Mouse (Mus musculus) lung, adult 18-20 months (tissue): Measurements from ENCODE around the gene Kcnk6.
"Not testable (repeated sequence)": the region's sequence is repeated elsewhere in the genome, so short reads cannot be mapped to it uniquely, and the experiment has no call there.

Experiments
- DNase-seq, 2 experiments: peaks; one replicate each; pipeline ENCODE4 v3.0.0; 2022; ENCODE audit warnings: mixed read lengths in 2 of 2

Gene Kcnk6

GRCm38 (mm10) chr7:29246619-29247313 is 14.5 kb upstream of the Kcnk6 start:
- DNase-seq: no peak

DNA sequence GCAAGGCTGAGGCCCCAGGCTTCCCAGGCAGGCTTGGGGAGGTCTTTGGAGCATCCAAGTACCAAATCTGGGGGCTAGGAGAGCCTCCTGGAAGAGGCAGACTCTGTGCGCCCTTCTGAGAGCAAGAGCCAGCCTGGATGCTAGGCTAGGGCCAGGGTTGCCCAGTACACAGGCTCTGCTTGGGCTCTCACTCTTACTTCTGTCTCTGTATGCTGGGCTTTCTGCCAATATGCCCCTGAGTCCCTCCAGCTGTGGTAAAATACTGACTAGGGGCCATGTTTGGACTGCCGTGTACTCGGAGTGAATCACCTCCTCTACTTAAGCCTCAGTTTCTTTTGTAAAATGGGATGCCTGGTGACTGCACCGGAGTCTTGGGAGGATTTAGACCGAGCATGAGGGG is 13.7 kb upstream of the Kcnk6 start:
- DNase-seq: no peak

DNA sequence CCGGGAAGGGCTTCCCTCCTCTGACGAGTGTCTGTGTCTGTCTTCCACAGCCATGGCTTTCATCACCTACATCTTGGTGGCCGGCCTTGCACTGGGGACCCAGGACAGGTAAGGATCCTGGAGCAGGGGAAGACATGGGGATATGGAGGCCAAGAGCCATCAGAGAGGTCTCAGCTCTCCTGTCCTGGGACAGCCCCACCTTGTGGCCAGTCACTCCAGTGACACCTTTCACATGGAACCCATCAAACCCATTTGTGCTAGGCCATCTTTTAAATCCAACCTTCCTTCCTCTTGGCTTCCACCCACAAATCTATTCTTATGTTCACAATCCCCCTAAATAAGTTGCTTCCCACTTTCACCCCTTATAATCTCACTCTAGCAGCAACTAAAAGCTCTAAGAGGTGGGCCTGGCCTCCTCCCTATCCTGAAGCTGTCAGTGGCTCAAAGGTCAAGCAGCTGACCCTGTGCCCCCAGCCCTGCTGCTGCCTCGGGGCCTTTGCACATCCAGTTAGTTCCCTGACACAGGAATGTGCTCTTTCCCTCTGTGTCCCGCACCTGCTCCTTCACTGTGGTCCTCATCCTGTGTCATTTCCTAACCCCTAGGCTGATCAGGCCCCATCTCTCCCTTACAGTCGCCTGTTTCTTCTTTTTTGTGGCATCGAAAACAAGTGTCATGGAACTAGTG is 12.6 kb upstream of the Kcnk6 start:
- no peak for DNase-seq

DNA sequence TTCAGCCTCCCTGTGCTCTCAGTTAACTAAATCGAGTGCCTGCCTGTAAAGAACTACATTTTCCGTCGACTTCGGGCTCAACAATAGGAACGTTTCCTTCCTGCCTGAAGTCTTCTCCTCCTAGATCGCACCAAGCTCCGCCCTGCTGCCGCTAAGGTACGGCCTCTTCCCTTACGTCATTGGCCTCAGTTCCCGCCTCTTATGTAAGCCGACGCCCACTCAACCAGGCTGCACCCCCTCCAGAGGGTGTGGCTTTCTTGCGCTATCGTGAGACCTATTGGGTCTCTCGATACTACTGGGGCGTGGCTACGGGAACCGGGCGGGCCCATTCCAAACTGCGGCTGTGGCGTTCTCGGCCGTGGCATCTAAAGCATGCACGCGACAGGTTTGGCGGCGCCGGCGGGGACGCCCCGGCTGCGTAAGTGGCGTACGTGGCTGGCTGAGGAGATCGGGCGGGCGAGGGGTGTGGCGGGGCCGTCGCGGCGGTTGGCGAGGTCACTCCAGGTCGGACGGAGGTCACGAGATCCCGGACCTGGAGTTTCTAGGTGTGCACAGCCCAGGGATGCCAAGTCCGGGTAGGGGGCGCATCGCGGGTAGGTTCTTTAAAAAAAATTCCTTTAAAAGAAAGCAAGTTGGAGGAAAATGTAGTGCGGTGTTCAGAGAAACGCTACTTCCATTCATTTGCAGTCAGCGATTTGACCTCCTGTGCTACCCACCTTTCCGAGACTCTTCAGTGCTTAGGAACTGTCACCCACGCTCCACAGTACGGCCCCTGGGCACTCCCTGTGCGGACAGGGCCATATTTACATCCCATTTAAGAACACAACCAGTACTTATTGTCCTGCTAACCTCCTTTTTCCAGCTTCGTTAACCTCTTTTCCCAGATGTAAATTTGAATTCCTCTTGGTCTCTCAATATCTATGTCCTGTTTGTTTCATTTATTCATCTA is 6.0 kb upstream of the Kcnk6 start, which contains the start of gene Yif1b:
TSS of gene Yif1b (plus strand) at position 311 of the 949 bp plus-strand sequence.
- DNase-seq: peak; percentile 99

GRCm38 (mm10) chr7:29237596-29237995 is 5.3 kb upstream of the Kcnk6 start:
- DNase-seq: not testable (repeated sequence)

GRCm38 (mm10) chr7:29236593-29236992 is 4.3 kb upstream of the Kcnk6 start:
- DNase-seq: no peak

GRCm38 (mm10) chr7:29234661-29235060 is 2.3 kb upstream of the Kcnk6 start:
- DNase-seq: no peak

GRCm38 (mm10) chr7:29233745-29234144 is 1.4 kb upstream of the Kcnk6 start:
- peak in 1 of 2 experiments; percentile 65 for DNase-seq

DNA sequence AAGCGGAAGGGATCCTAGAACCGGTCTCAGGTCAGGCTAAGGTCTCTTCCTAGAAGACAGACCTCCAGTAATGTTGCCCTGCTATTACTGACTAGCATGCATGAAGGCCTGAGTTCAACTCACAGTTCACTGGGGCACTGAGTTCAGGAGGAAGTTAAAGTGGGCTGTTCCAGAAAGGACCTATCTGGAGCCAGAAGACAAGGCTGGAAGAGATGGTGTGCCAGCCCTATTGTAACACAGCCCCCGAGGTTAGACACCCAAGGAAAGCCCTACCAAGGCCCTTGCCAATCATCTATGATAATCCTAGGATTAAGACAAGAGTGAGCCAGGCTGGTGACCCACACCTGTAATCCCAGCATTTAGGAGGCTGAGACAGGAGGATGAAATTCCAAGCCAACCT is 798 bp downstream of the Kcnk6 start:
- DNase-seq: no peak

DNA sequence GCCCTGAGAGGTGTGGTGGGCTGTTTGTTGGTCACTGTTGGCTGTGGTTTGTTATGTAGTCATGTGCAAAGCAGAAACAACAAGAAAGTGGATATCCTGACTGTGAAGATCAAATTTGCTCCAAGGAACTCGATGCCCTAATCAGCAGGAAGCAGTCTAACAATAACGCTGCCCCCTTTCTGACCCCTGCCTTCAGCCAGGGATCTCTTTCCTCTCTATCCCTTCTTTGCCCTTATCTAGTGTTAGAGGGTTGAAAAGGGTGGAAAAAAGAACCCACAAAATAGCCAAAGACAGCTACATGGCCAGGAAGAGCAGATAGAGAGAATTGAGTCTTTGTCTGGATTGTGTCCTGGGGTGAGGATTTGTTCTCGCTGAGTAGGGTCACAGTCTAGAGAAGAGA is 1.8 kb downstream of the Kcnk6 start:
- no peak for DNase-seq

- DNase-seq: no peak
These were observed 4.1 kb downstream of the Kcnk6 start for GRCm38 (mm10) chr7:29228202-29228601.

DNA sequence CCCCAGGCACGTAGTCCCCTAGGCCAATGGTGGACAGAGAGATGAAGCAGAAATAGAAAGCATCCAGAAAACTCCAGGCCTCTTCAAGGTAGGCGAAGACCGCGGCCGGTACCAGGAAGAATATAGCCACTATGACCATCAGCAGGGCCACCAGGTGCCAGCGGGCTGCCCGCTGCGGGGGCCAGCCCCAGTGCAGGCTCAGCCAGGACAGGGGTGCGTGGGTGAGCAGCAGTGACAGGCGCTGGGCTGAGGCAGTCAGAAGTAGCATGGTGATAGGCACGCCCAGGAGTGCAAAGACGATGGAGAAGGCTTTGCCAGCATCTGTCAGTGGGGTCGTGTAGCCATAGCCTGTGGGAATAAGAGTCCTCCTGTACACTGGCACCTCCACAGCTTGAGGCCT is 6.8 kb downstream of the Kcnk6 start:
- DNase-seq: no peak

DNA sequence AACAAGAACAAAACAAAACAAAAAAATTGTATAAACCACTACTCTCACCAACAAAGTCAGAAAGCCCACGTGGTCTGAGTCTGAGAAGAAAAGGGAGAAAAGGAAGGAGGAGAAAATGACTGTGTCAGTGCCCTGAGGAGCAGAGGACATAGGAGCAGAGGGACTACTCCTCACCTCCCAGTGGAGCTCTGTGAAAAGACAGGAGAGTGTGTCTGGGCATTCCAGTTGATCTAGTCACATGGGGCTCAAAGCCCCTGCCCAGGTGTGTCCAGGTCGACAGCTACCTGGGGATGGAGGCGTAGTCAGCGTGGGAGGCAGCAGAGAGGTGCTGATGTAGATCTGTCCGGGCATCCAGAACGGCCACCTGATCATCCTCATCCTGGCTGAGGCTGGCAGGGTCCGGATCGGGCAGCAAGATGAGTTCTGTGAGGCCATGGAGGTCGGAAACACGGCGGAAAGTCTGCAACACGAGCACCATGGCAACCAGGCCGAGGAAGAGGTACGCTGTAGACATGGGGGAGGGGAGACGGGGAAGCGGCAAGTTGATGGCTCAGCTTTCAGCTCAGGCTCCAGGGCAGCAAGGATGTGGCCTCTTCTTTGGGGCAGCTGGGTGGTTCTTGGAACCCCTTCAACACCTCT is 7.4 kb downstream of the Kcnk6 start:
- no peak for DNase-seq

- no peak for DNase-seq
These were observed 17.5 kb downstream of the Kcnk6 start for GRCm38 (mm10) chr7:29214846-29215245.

DNA sequence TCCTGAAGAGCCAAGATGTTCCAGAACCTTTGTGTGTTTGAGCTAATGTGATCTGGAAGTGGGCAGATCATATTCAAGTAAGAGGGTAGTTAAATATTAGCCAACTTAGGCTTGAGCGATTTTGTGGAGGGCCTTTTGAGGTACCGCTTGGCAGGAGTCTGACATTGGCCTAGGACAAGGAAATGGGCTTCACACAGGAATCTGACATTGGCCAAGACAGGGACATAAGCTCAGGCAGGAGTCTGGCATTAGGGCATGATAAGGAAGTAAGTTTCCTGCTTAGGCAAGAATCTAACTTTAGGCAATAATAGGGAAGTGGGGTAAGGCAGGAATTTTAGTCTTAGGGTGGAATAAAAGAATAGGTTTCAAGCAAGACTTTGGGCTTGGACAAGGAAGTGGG is 18.1 kb downstream of the Kcnk6 start:
- no peak for DNase-seq

- peak; percentile 21 to 44 for DNase-seq
These were observed 18.6 kb downstream of the Kcnk6 start, which contains the start of gene Catsperg1 for GRCm38 (mm10) chr7:29213675-29214082. Gene Catsperg1 (minus strand): TSS chr7:29214035.

DNA sequence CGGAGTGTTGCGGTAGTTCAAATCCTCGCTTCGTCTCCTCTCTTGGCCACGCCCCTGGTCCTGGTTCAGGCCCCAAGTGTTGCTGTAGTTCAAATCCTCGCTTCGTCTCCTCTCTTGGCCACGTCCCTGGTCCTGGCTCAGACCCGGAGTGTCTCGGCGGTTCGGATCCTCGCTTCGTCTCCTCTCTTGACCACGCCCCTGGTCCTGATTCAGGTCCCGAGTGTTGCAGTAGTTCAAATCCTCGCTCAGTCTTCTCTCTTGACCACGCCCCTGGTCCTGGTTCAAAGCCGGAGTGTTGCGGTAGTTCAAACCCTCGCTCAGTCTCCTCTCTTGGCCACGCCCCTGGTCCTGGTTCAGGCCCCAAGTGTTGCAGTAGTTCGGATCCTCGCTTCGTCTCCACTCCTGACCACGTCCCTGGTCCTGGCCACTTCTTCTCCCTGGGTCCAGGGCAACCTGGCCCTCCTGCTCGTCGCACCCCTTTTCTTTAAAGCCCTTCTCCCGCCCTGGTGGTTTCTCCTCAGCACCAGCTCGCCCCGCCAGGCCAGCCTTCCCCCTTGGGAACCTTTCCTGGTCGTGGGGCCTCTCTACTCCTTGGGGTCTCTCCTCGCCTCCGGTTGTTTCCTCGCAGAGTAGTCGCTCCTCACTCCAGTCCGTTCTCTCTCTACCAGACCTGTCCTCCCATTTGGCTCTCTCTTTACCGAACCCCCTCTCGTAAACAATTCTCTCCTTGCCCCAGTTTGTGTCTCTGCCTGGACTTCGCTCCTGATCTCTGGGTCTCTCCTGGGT is 19.3 kb downstream of the Kcnk6 start:
- not testable (repeated sequence) for DNase-seq

DNA sequence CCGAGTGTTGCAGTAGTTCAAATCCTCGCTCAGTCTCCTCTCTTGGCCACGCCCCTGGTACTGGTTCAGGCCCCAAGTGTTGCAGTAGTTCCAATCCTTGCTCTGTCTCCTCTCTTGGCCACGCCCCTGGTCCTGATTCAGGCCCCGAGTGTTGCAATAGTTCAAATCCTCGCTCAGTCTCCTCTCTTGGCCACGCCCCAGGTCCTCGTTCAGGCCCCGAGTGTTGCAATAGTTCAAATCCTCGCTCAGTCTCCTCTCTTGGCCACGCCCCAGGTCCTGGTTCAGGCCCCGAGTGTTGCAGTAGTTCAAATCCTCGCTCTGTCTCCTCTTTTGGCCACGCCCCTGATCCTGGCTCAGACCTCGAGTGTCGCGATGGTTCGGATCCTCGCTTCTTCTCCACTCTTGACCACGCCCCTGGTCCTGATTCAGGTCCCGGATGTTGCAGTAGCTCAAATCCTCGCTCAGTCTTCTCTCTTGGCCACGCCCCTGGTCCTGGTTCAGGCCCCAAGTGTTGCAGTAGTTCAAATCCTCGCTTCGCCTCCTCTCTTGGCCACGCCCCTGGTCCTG is 20.0 kb downstream of the Kcnk6 start:
- DNase-seq: peak; percentile 15 to 34

DNA sequence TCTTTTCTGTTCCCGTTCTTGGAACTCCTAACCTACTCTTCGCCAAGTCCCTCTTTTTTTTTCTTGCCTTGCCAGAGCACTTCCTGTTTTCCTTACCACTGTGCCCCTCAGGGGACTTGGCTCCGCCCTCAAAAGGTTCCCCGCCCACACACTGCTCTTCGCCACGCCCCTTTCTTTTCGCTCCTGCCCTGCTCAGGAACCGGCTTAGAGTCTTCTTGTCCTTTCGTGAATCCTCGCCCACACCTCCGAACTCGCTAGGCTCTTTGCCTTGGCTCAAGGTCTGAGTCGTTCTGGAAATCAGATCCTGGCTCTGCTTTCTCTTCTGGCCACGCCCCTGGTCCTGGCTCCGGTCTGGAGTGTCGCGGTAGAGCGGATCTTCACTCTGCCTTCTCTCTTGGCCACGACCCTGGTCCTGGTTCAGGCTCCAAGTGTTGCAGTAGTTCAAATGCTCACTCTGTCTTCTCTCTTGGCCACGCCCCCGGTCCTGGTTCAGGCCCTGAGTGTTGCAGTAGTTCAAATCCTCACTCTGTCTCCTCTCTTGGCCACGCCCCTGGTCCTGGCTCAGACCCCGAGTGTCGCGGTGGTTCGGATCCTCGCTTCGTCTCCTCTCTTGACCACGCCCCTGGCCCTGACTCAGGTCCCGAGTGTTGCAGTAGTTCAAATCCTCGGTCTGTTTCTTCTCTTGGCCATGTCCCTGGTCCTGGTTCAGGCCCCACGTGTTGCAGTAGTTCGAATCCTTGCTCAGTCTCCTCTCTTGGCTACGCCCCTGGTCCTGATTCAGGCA is 20.7 kb downstream of the Kcnk6 start:
- peak; percentile 94 for DNase-seq

DNA sequence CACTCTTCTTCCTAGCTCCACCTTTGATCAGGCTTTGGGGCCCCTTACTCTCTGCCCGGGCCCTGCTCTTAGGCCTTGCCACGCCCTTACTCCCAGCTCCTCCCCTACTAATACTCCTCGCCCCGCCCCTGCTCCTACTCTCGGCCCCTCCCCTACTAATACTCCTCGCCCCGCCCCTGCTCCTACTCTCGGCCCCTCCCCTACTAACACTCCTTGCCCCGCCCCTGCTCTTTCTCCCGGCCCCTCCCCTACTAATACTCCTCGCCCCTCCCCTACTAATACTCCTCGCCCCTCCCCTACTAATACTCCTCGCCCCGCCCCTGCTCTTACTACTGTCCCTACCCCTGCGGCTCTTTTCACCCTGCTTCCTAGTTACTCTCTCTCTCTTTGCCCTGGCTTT is 21.3 kb downstream of the Kcnk6 start:
- peak in 1 of 2 experiments; percentile 48 for DNase-seq

- no peak for DNase-seq
These were observed 29.7 kb downstream of the Kcnk6 start for GRCm38 (mm10) chr7:29202577-29202976.
